Mouse (Mus musculus): ENCODE data around the gene Tbc1d2. TPM values are rescaled to one million over a fixed set of nuclear protein-coding genes. Genes with fewer than 3 reads are reported as not detected.

Tbc1d2 gene
- 6.7 and 6.9 TPM in 2 replicates for polyA plus RNA-seq (2015; fragmentation: Nextera tagmentation; extraction: Ambion mirVana)

- Histone ChIP-seq H3K9me3 (ENCODE audit: low read length) (no peaks in the 10 kb centered on the region), H3K36me3 (ENCODE audit: insufficient read depth, low read length) (no peaks in the 10 kb centered on the region), H3K4me3 (ENCODE audit: low read depth, low read length) (peak within 1 kb of the TSS; percentile 65), H3K9ac (replicated peaks; ENCODE audit: low read depth) (peak within 1 kb of the TSS; percentile 58), H3K4me2 (replicated peaks; ENCODE audit: low read depth, low read length) (peak within 1 kb of the TSS; percentile 95), H3K27me3 (replicated peaks; ENCODE audit: insufficient read depth, low read length) (no peaks in the 10 kb centered on the region), H3K27ac (ENCODE audit: low read length) (peak within 1 kb of the TSS; percentile 95), H3K4me1 (ENCODE audit: insufficient read depth, low read depth, low read length) (no peaks in the 10 kb centered on the region; the same call in none of the 2 replicates)
- under 1% methylated on average over 57 of the region's 69 CpGs for WGBS
- TF ChIP-seq CTCF (IDR thresholded peaks at IDR 0.05) (peak; percentile 68), EP300 (IDR thresholded peaks at IDR 0.05) (no peak)
- ATAC-seq = peak; percentile 99
- peak; percentile 97 for DNase-seq (ENCODE audit: low spot score)
Measured at GRCm38 (mm10) chr4:46650086-46650753, at the start of gene Tbc1d2. TSS of gene Tbc1d2 (minus strand) at chr4:46650209.

GRCm38 (mm10) chr4:46696467-46696866, 46.5 kb upstream of the Tbc1d2 start:
- Histone ChIP-seq H3K4me2 (replicated peaks; ENCODE audit: low read depth, low read length) (no peak overlapping the region), H3K27me3 (replicated peaks; ENCODE audit: insufficient read depth, low read length) (no peaks in the 10 kb centered on the region), H3K9ac (replicated peaks; ENCODE audit: low read depth) (no peak overlapping the region), H3K36me3 (ENCODE audit: insufficient read depth, low read length) (no peaks in the 10 kb centered on the region), H3K9me3 (ENCODE audit: low read length) (no peaks in the 10 kb centered on the region), H3K27ac (ENCODE audit: low read length) (no peak overlapping the region), H3K4me1 (ENCODE audit: insufficient read depth, low read depth, low read length) (no peaks in the 10 kb centered on the region), H3K4me3 (ENCODE audit: low read depth, low read length) (no peak overlapping the region)
- no peak for DNase-seq (ENCODE audit: low spot score)
- 56% methylated on average over 6 of the region's 6 CpGs for WGBS
- TF ChIP-seq EP300 (IDR thresholded peaks at IDR 0.05) (no peak), CTCF (IDR thresholded peaks at IDR 0.05) (no peak)
- no peak for ATAC-seq

- H3K9ac ChIP-seq (replicated peaks; ENCODE audit: low read depth) = no peak overlapping the region
- H3K27ac ChIP-seq (ENCODE audit: low read length) = no peak overlapping the region
- H3K4me2 ChIP-seq (replicated peaks; ENCODE audit: low read depth, low read length) = no peak overlapping the region
- H3K4me3 ChIP-seq (ENCODE audit: low read depth, low read length) = no peak overlapping the region
- TF ChIP-seq CTCF (IDR thresholded peaks at IDR 0.05) (no peak), EP300 (IDR thresholded peaks at IDR 0.05) (no peak)
- H3K4me1 ChIP-seq (ENCODE audit: insufficient read depth, low read depth, low read length) = no peaks in the 10 kb centered on the region
- H3K27me3 ChIP-seq (replicated peaks; ENCODE audit: insufficient read depth, low read length) = no peaks in the 10 kb centered on the region
- H3K9me3 ChIP-seq (ENCODE audit: low read length) = no peaks in the 10 kb centered on the region
- ATAC-seq (no peak), DNase-seq (ENCODE audit: low spot score) (no peak)
- 76% methylated on average over 8 of the region's 8 CpGs for WGBS
- no peaks in the 10 kb centered on the region for H3K36me3 ChIP-seq (ENCODE audit: insufficient read depth, low read length)
Measured at GRCm38 (mm10) chr4:46690565-46690964, 40.6 kb upstream of the Tbc1d2 start.

- H3K4me2 ChIP-seq (replicated peaks; ENCODE audit: low read depth, low read length) = no peak overlapping the region
- no peak overlapping the region for H3K4me3 ChIP-seq (ENCODE audit: low read depth, low read length)
- TF ChIP-seq CTCF (IDR thresholded peaks at IDR 0.05) = no peak
- no peak for TF ChIP-seq EP300 (IDR thresholded peaks at IDR 0.05)
- no peak for DNase-seq (ENCODE audit: low spot score)
- no peak for ATAC-seq
- 79% methylated on average over 8 of the region's 8 CpGs for WGBS
- H3K9ac ChIP-seq (replicated peaks; ENCODE audit: low read depth) = no peak overlapping the region
- no peaks in the 10 kb centered on the region for H3K9me3 ChIP-seq (ENCODE audit: low read length)
- no peaks in the 10 kb centered on the region for H3K4me1 ChIP-seq (ENCODE audit: insufficient read depth, low read depth, low read length)
- H3K36me3 ChIP-seq (ENCODE audit: insufficient read depth, low read length) = no peaks in the 10 kb centered on the region
- no peaks in the 10 kb centered on the region for H3K27me3 ChIP-seq (replicated peaks; ENCODE audit: insufficient read depth, low read length)
- H3K27ac ChIP-seq (ENCODE audit: low read length) = no peak overlapping the region
Measured at GRCm38 (mm10) chr4:46690023-46690420, 40.0 kb upstream of the Tbc1d2 start.

GRCm38 (mm10) chr4:46689397-46690022, 39.5 kb upstream of the Tbc1d2 start:
- no peak overlapping the region for H3K27ac ChIP-seq (ENCODE audit: low read length)
- H3K27me3 ChIP-seq (replicated peaks; ENCODE audit: insufficient read depth, low read length) = no peaks in the 10 kb centered on the region
- 46% methylated on average over 15 of the region's 15 CpGs for WGBS
- H3K9ac ChIP-seq (replicated peaks; ENCODE audit: low read depth) = no peak overlapping the region
- H3K4me1 ChIP-seq (ENCODE audit: insufficient read depth, low read depth, low read length) = no peaks in the 10 kb centered on the region
- TF ChIP-seq EP300 (IDR thresholded peaks at IDR 0.05) (no peak), CTCF (IDR thresholded peaks at IDR 0.05) (peak; percentile 98)
- no peaks in the 10 kb centered on the region for H3K36me3 ChIP-seq (ENCODE audit: insufficient read depth, low read length)
- peak; percentile 74 for DNase-seq (ENCODE audit: low spot score)
- no peak overlapping the region for H3K4me2 ChIP-seq (replicated peaks; ENCODE audit: low read depth, low read length)
- peak; percentile 44 for ATAC-seq
- no peak overlapping the region for H3K4me3 ChIP-seq (ENCODE audit: low read depth, low read length)
- no peaks in the 10 kb centered on the region for H3K9me3 ChIP-seq (ENCODE audit: low read length)

- no peaks in the 10 kb centered on the region for H3K27me3 ChIP-seq (replicated peaks; ENCODE audit: insufficient read depth, low read length)
- no peak overlapping the region for H3K27ac ChIP-seq (ENCODE audit: low read length)
- H3K4me3 ChIP-seq (ENCODE audit: low read depth, low read length) = no peak overlapping the region
- ATAC-seq (no peak), DNase-seq (ENCODE audit: low spot score) (no peak)
- no peaks in the 10 kb centered on the region for H3K36me3 ChIP-seq (ENCODE audit: insufficient read depth, low read length)
- H3K4me1 ChIP-seq (ENCODE audit: insufficient read depth, low read depth, low read length) = no peaks in the 10 kb centered on the region
- H3K4me2 ChIP-seq (replicated peaks; ENCODE audit: low read depth, low read length) = no peak overlapping the region
- WGBS = 70% methylated on average over 14 of the region's 14 CpGs
- no peaks in the 10 kb centered on the region for H3K9me3 ChIP-seq (ENCODE audit: low read length)
- no peak for TF ChIP-seq CTCF (IDR thresholded peaks at IDR 0.05)
- TF ChIP-seq EP300 (IDR thresholded peaks at IDR 0.05) = no peak
- no peak overlapping the region for H3K9ac ChIP-seq (replicated peaks; ENCODE audit: low read depth)
Measured at GRCm38 (mm10) chr4:46688213-46688832, 38.3 kb upstream of the Tbc1d2 start.

Measured in lung, postnatal 0 days (tissue).